Mouse (Mus musculus) CH12.LX (cell line): Measurements from ENCODE around the gene Fxyd1.

ENCODE experiments used
- CHD1 ChIP-seq: IDR thresholded peaks from 2 replicates; pipeline ENCODE4 v1.6.1; 2012; ENCODE audit warnings: low read depth, low read length, improper control_type of control experiment, inconsistent platforms
- CHD2 ChIP-seq: IDR thresholded peaks from 2 replicates; pipeline ENCODE4 v1.6.1; 2011; ENCODE audit warnings: low read length, improper control_type of control experiment
- CTCF ChIP-seq, 2 experiments: IDR thresholded peaks in 1 of 2; conservative IDR thresholded peaks in 1 of 2; 2 replicates each; pipeline ENCODE4 v1.5.1; 2011 to 2012; ENCODE audit warnings: low read depth in 2 of 2, low read length in 2 of 2, improper control_type of control experiment in 1 of 2, inconsistent platforms in 1 of 2, mild to moderate bottlenecking in 1 of 2, moderate library complexity in 1 of 2
- E2F4 ChIP-seq: IDR thresholded peaks from 2 replicates; pipeline ENCODE4 v1.6.1; 2011; ENCODE audit warnings: low read depth, low read length, improper control_type of control experiment; ENCODE audit not compliant: insufficient replicate concordance
- EP300 ChIP-seq: IDR thresholded peaks from 2 replicates; pipeline ENCODE4 v1.6.1; 2011; ENCODE audit warnings: low read length, improper control_type of control experiment
- GABPA ChIP-seq: IDR thresholded peaks from 2 replicates; pipeline ENCODE4 v1.6.1; 2012; ENCODE audit warnings: low read depth, low read length, improper control_type of control experiment, inconsistent platforms; ENCODE audit not compliant: insufficient replicate concordance
- MAZ ChIP-seq: IDR thresholded peaks from 2 replicates; pipeline ENCODE4 v1.6.1; 2012; ENCODE audit warnings: low read depth, mild to moderate bottlenecking, inconsistent platforms, low read length, improper control_type of control experiment, moderate library complexity
- MXI1 ChIP-seq: IDR thresholded peaks from 2 replicates; pipeline ENCODE4 v1.6.1; 2011; ENCODE audit warnings: mild to moderate bottlenecking, low read depth, low read length, improper control_type of control experiment
- POLR2A ChIP-seq: IDR thresholded peaks from 2 replicates; pipeline ENCODE4 v1.6.1; 2011; ENCODE audit warnings: low read depth, mild to moderate bottlenecking, improper control_type of control experiment, low read length
- RAD21 ChIP-seq: IDR thresholded peaks from 2 replicates; pipeline ENCODE4 v1.6.1; 2011; ENCODE audit warnings: low read depth, mild to moderate bottlenecking, low read length, improper control_type of control experiment, moderate library complexity
- RCOR1 ChIP-seq: conservative IDR thresholded peaks from 2 replicates; pipeline ENCODE4 v1.6.1; 2012; ENCODE audit warnings: low read depth, mild to moderate bottlenecking, inconsistent platforms, low read length, improper control_type of control experiment
- SIN3A ChIP-seq: IDR thresholded peaks from 2 replicates; pipeline ENCODE4 v1.6.1; 2012; ENCODE audit warnings: low read length, improper control_type of control experiment, inconsistent platforms
- TBP ChIP-seq: conservative IDR thresholded peaks from 2 replicates; pipeline ENCODE4 v1.6.1; 2011; ENCODE audit warnings: low read depth, low read length, improper control_type of control experiment
- TCF12 ChIP-seq: IDR thresholded peaks from 2 replicates; pipeline ENCODE4 v1.6.1; 2014; ENCODE audit warnings: low read depth, mild to moderate bottlenecking, inconsistent platforms, low read length, improper control_type of control experiment

DNA sequence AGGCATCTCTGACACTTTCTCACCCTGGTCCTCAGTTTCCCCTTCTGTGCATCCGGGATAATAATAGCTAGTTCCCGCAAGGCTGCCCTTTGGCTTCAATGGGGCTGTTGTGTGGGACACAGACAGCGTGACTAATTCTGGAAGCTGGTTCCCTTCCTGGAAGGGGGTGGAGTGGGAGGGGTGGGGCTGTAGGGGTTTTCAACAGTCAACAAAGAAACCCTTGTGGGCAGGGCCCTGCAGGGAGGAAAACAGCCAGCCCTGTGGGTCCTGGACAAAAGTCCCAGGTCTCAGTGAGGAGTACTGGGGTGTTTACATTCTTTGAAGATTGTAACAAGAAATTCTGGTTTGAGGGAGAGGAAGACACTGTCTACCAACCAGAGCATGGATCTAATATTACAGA, 28.2 kb upstream of the Fxyd1 start:
- TF ChIP-seq CTCF (conservative IDR thresholded peaks at IDR 0.05 in 1 of 2, IDR thresholded peaks at IDR 0.05 in 1 of 2; ENCODE audit: low read depth in 2 of 2, low read length in 2 of 2) = no peak
- no peak for TF ChIP-seq CHD2
- no peak for TF ChIP-seq RAD21
- no peak for TF ChIP-seq CHD1
- TF ChIP-seq E2F4 = no peak
- no peak for TF ChIP-seq EP300
- no peak for TF ChIP-seq GABPA
- no peak for TF ChIP-seq MAZ
- TF ChIP-seq POLR2A = no peak
- TF ChIP-seq RCOR1 = no peak
- no peak for TF ChIP-seq SIN3A
- TF ChIP-seq MXI1 = no peak
- no peak for TF ChIP-seq TCF12
- TF ChIP-seq TBP = no peak
